Mouse (Mus musculus): ENCODE measurements at regions not wholly inside any gene's neighbourhood (a gene's known extent, or its start where the extent isn't known, plus 50 kb on each side); places are given as distances from the start of the nearest gene placed in this dataset.
"Not testable (repeated sequence)": the region's sequence is repeated elsewhere in the genome, so short reads cannot be mapped to it uniquely, and the experiment has no call there.

GRCm38 (mm10) chr1:81741882-81742281, 491.0 kb upstream of the Gm9747 start:
- DNase-seq; intact Hi-C loops (cut with DNase I): not testable (repeated sequence)

- DNase-seq, result peak; percentile 38 to 39
- intact Hi-C loops (cut with DNase I), result no loop called here
These were observed 488.4 kb upstream of the Gm9747 start for GRCm38 (mm10) chr1:81744524-81744923.

GRCm38 (mm10) chr1:81745024-81745960, 487.6 kb upstream of the Gm9747 start:
- intact Hi-C loops (cut with DNase I), result no loop called here
- no peak for DNase-seq

- intact Hi-C loops (cut with DNase I), result no loop called here
- DNase-seq, result no peak
These were observed 486.9 kb upstream of the Gm9747 start for GRCm38 (mm10) chr1:81746013-81746412.

GRCm38 (mm10) chr1:81747025-81747424, 485.9 kb upstream of the Gm9747 start:
- DNase-seq, result no peak

GRCm38 (mm10) chr1:81754067-81754466, 478.8 kb upstream of the Gm9747 start:
- intact Hi-C loops (cut with DNase I), result no loop called here
- DNase-seq, result no peak

More at GRCm38 (mm10) chr1:81747025-81747424, 485.9 kb upstream of the Gm9747 start:
- intact Hi-C loops (cut with DNase I), result no loop called here

GRCm38 (mm10) chr1:81755281-81755680, 477.6 kb upstream of the Gm9747 start:
- peak in 1 of 2 experiments; percentile 21 for DNase-seq
- intact Hi-C loops (cut with DNase I), result loop anchor here (5.0 kb wide), 1 partner anchor 537 kb away; the partner anchor contains the start of gene Irs1

GRCm38 (mm10) chr1:81755694-81756093, 477.2 kb upstream of the Gm9747 start:
- peak in 1 of 2 experiments; percentile 24 for DNase-seq
- intact Hi-C loops (cut with DNase I), result loop anchor here (5.0 kb wide), 1 partner anchor 537 kb away; the partner anchor contains the start of gene Irs1

- intact Hi-C loops (cut with DNase I), result loop anchor here (5.0 to 10.0 kb wide), 2 partner anchors 435 to 532 kb away; partner anchors contain the start of gene Irs1
- no peak for DNase-seq
These were observed 473.0 kb upstream of the Gm9747 start for GRCm38 (mm10) chr1:81759919-81760318.

GRCm38 (mm10) chr1:81771704-81772103, 461.2 kb upstream of the Gm9747 start:
- no peak for DNase-seq
- intact Hi-C loops (cut with DNase I), result no loop called here

- DNase-seq, result no peak
- intact Hi-C loops (cut with DNase I), result no loop called here
These were observed 452.3 kb upstream of the Gm9747 start for GRCm38 (mm10) chr1:81780583-81780982.

- DNase-seq, result no peak
- intact Hi-C loops (cut with DNase I), result no loop called here
These were observed 448.6 kb upstream of the Gm9747 start for GRCm38 (mm10) chr1:81784305-81784704.

- intact Hi-C loops (cut with DNase I), result no loop called here
- DNase-seq, result no peak
These were observed 438.1 kb upstream of the Gm9747 start for GRCm38 (mm10) chr1:81794771-81795170.

GRCm38 (mm10) chr1:81795399-81795798, 437.5 kb upstream of the Gm9747 start:
- peak; percentile 2 to 5 for DNase-seq
- intact Hi-C loops (cut with DNase I), result no loop called here

- no peak for DNase-seq
- intact Hi-C loops (cut with DNase I), result no loop called here
These were observed 421.3 kb upstream of the Gm9747 start for GRCm38 (mm10) chr1:81811591-81811990.

GRCm38 (mm10) chr1:81818884-81819283, 414.0 kb upstream of the Gm9747 start:
- DNase-seq, result no peak
- intact Hi-C loops (cut with DNase I), result no loop called here

- intact Hi-C loops (cut with DNase I), result no loop called here
These were observed 390.9 kb upstream of the Gm9747 start for GRCm38 (mm10) chr1:81841966-81842365.

GRCm38 (mm10) chr1:81850462-81851144, 382.3 kb upstream of the Gm9747 start:
- intact Hi-C loops (cut with DNase I), result no loop called here
- peak; percentile 4 to 21 for DNase-seq

More at GRCm38 (mm10) chr1:81841966-81842365, 390.9 kb upstream of the Gm9747 start:
- DNase-seq, result no peak

- no peak for DNase-seq
- intact Hi-C loops (cut with DNase I), result no loop called here
These were observed 373.4 kb upstream of the Gm9747 start for GRCm38 (mm10) chr1:81859464-81859863.

GRCm38 (mm10) chr1:81864571-81864970, 368.3 kb upstream of the Gm9747 start:
- no peak for DNase-seq
- intact Hi-C loops (cut with DNase I), result no loop called here

- intact Hi-C loops (cut with DNase I), result no loop called here
- peak; percentile 45 to 62 for DNase-seq
These were observed 345.9 kb upstream of the Gm9747 start for GRCm38 (mm10) chr1:81886940-81887531.
